Mouse (Mus musculus): ENCODE measurements at regions not wholly inside any gene's neighbourhood (a gene's known extent, or its start where the extent isn't known, plus 50 kb on each side); places are given as distances from the start of the nearest gene placed in this dataset.
A peak's percentile ranks its signal among the peaks of the same experiment; 100 is the strongest.

- no peak overlapping the region for H3K27ac ChIP-seq
- H3K9me3 ChIP-seq (ENCODE audit: low read length) = no peaks in the 10 kb centered on the region
- H3K4me1 ChIP-seq (ENCODE audit: insufficient read depth, low read length) = no peaks in the 10 kb centered on the region
- H3K36me3 ChIP-seq (ENCODE audit: insufficient read depth, low read length) = no peaks in the 10 kb centered on the region
- H3K27me3 ChIP-seq (ENCODE audit: insufficient read depth, low read length) = no peaks in the 10 kb centered on the region
- no peak for TF ChIP-seq CTCF (IDR thresholded peaks at IDR 0.05; ENCODE audit: low read depth)
- H3K9ac ChIP-seq (replicated peaks; ENCODE audit: low read length) = no peak overlapping the region
- WGBS = 79% methylated on average over 8 of the region's 8 CpGs
- no peak overlapping the region for H3K4me3 ChIP-seq (ENCODE audit: low read length)
- ATAC-seq (no peak), DNase-seq (ENCODE audit: low spot score) (no peak)
- no peak overlapping the region for H3K4me2 ChIP-seq (ENCODE audit: low read depth, low read length)
Measured at GRCm38 (mm10) chr8:11063058-11063457, 54.8 kb upstream of the Irs2 start.

- no peak overlapping the region for H3K4me3 ChIP-seq (ENCODE audit: low read length)
- H3K4me1 ChIP-seq (ENCODE audit: insufficient read depth, low read length) = no peaks in the 10 kb centered on the region
- no peaks in the 10 kb centered on the region for H3K36me3 ChIP-seq (ENCODE audit: insufficient read depth, low read length)
- ATAC-seq (no peak), DNase-seq (ENCODE audit: low spot score) (no peak)
- H3K9me3 ChIP-seq (ENCODE audit: low read length) = no peaks in the 10 kb centered on the region
- no peaks in the 10 kb centered on the region for H3K27me3 ChIP-seq (ENCODE audit: insufficient read depth, low read length)
- no peak overlapping the region for H3K9ac ChIP-seq (replicated peaks; ENCODE audit: low read length)
- no peak overlapping the region for H3K27ac ChIP-seq
- H3K4me2 ChIP-seq (ENCODE audit: low read depth, low read length) = no peak overlapping the region
- 56% methylated on average over 3 of the region's 3 CpGs for WGBS
- no peak for TF ChIP-seq CTCF (IDR thresholded peaks at IDR 0.05; ENCODE audit: low read depth)
Measured at GRCm38 (mm10) chr8:11062348-11062946, 54.2 kb upstream of the Irs2 start.

- H3K36me3 ChIP-seq (ENCODE audit: insufficient read depth, low read length) = no peaks in the 10 kb centered on the region
- H3K4me2 ChIP-seq (ENCODE audit: low read depth, low read length) = no peak overlapping the region
- DNase-seq (ENCODE audit: low spot score) (no peak), ATAC-seq (no peak)
- H3K27me3 ChIP-seq (ENCODE audit: insufficient read depth, low read length) = no peaks in the 10 kb centered on the region
- H3K4me3 ChIP-seq (ENCODE audit: low read length) = no peak overlapping the region
- no peaks in the 10 kb centered on the region for H3K9me3 ChIP-seq (ENCODE audit: low read length)
- TF ChIP-seq CTCF (IDR thresholded peaks at IDR 0.05; ENCODE audit: low read depth) = no peak
- H3K4me1 ChIP-seq (ENCODE audit: insufficient read depth, low read length) = no peaks in the 10 kb centered on the region
- no peak overlapping the region for H3K27ac ChIP-seq
- 71% methylated on average over 1 of the region's 1 CpGs for WGBS
- H3K9ac ChIP-seq (replicated peaks; ENCODE audit: low read length) = no peak overlapping the region
Measured at GRCm38 (mm10) chr8:11061711-11062110, 53.5 kb upstream of the Irs2 start.

GRCm38 (mm10) chr8:11060604-11061003 is 52.3 kb upstream of the Irs2 start:
- H3K4me2 ChIP-seq (ENCODE audit: low read depth, low read length) = no peak overlapping the region
- H3K4me3 ChIP-seq (ENCODE audit: low read length) = no peak overlapping the region
- no peaks in the 10 kb centered on the region for H3K36me3 ChIP-seq (ENCODE audit: insufficient read depth, low read length)
- H3K9ac ChIP-seq (replicated peaks; ENCODE audit: low read length) = no peak overlapping the region
- no peaks in the 10 kb centered on the region for H3K9me3 ChIP-seq (ENCODE audit: low read length)
- DNase-seq (ENCODE audit: low spot score) (peak; percentile 20), ATAC-seq (no peak)
- no peaks in the 10 kb centered on the region for H3K27me3 ChIP-seq (ENCODE audit: insufficient read depth, low read length)
- no peak overlapping the region for H3K27ac ChIP-seq
- H3K4me1 ChIP-seq (ENCODE audit: insufficient read depth, low read length) = no peaks in the 10 kb centered on the region
- no peak for TF ChIP-seq CTCF (IDR thresholded peaks at IDR 0.05; ENCODE audit: low read depth)
- WGBS = 54% methylated on average over 3 of the region's 3 CpGs

- DNase-seq (ENCODE audit: low spot score) = no peak
- WGBS = 95% methylated on average over 3 of the region's 3 CpGs
- no peak overlapping the region for H3K9ac ChIP-seq (replicated peaks; ENCODE audit: low read length)
- H3K36me3 ChIP-seq (ENCODE audit: insufficient read depth, low read length) = no peaks in the 10 kb centered on the region
- no peaks in the 10 kb centered on the region for H3K4me1 ChIP-seq (ENCODE audit: insufficient read depth, low read length)
- H3K9me3 ChIP-seq (ENCODE audit: low read length) = no peaks in the 10 kb centered on the region
- no peak for ATAC-seq
- H3K4me3 ChIP-seq (ENCODE audit: low read length) = no peak overlapping the region
- H3K27me3 ChIP-seq (ENCODE audit: insufficient read depth, low read length) = no peaks in the 10 kb centered on the region
- H3K27ac ChIP-seq = no peak overlapping the region
- no peak overlapping the region for H3K4me2 ChIP-seq (ENCODE audit: low read depth, low read length)
- TF ChIP-seq CTCF (IDR thresholded peaks at IDR 0.05; ENCODE audit: low read depth) = no peak
Measured at GRCm38 (mm10) chr8:11058392-11058791, 50.1 kb upstream of the Irs2 start.
